Mouse (Mus musculus): ENCODE measurements around the gene Napepld.

GRCm38 (mm10) chr5:21735100-21735499 is 33.9 kb upstream of the Napepld start:
- TF ChIP-seq POLR2A (IDR thresholded peaks at IDR 0.05; ENCODE audit: low read depth, low read length) (no peak), CTCF (IDR thresholded peaks at IDR 0.05; ENCODE audit: borderline replicate concordance, insufficient read depth, low read length) (no peak)

Measured in embryonic fibroblast, embryonic 13.5 days (primary cell).